ENCODE assay signal across 20 mouse cellular contexts in genomic region chr9:69941556-69941955, GRCm38 (mm10). TPM values are rescaled to one million over a fixed set of nuclear protein-coding genes. Genes with fewer than 3 reads are reported as not detected.
DNase-seq lines count a peak whose midpoint lies in the region; ATAC-seq and TF ChIP-seq lines count a peak whose summit lies in the region.
"Had no signal": no experiment of that assay in that cellular context is flagged by ENCODE, and none has a peak within 500 bp of the region (broad histone marks: within the 10 kb centered on the region; RNA-seq: fewer than 3 reads in every experiment).

No protein-coding gene starts in this region.

- WGBS in forebrain, embryonic 14.5 days, result 73% methylated on average over 6 of the region's 6 CpGs
- 71% methylated on average over 6 of the region's 6 CpGs for WGBS in forebrain, embryonic 15.5 days

- ATAC-seq in forebrain, embryonic 14.5 days, result no peak
- ATAC-seq in forebrain, embryonic 15.5 days (replicated peaks), result no peak
- ATAC-seq: intestine, postnatal 0 days had no signal

- TF ChIP-seq POLR2A in CH12.LX (IDR thresholded peaks at IDR 0.05; ENCODE audit: low read depth, low read length), result no peak

- 0 out of 2 replicates have a peak, but pooled peaks have one; percentile 22 for TF ChIP-seq CTCF in layer of hippocampus, adult 2 months (conservative IDR thresholded peaks at IDR 0.05)
- peak in 1 of 2 experiments; percentile 60; a peak in 2 of 4 replicates for TF ChIP-seq CTCF in CH12.LX (conservative IDR thresholded peaks at IDR 0.05 in 1 of 2, IDR thresholded peaks at IDR 0.05 in 1 of 2; ENCODE audit: low read depth in 2 of 2, low read length in 2 of 2)

- peak; percentile 16 for DNase-seq in forebrain, embryonic 14.5 days (ENCODE audit: low spot score)
- DNase-seq in layer of hippocampus, adult 2 months (ENCODE audit: low spot score in 2 of 2), result no peak
- DNase-seq in layer of hippocampus, postnatal 14 days (ENCODE audit: low spot score in 2 of 2), result no peak
- no peak for DNase-seq in CH12.LX (ENCODE audit: extremely low read depth)
- DNase-seq in hindlimb bud, embryonic 11.5 days (ENCODE audit: extremely low spot score, low read depth, low spot score), result peak; percentile 16
- DNase-seq in right cerebral cortex, postnatal 25 days, result no peak
- DNase-seq: adrenal gland, adult 8-10 months; cerebellum, adult 8-10 months; gastrocnemius, postnatal 36 days; heart, postnatal 36 days; kidney, postnatal 36 days; layer of hippocampus, adult 9-11 months; lung, postnatal 4 days; right cerebral cortex, adult 18-20 months had no signal

- no peak for TF ChIP-seq EP300 in CH12.LX (IDR thresholded peaks at IDR 0.05; ENCODE audit: low read length)

- TF ChIP-seq RAD21 in CH12.LX (IDR thresholded peaks at IDR 0.05; ENCODE audit: low read depth, low read length), result peak; percentile 58

- no peaks in the 10 kb centered on the region for H3K27me3 ChIP-seq in forebrain, embryonic 14.5 days (replicated peaks; ENCODE audit: control insufficient read depth, insufficient read depth, low read length)
- no peaks in the 10 kb centered on the region for H3K27me3 ChIP-seq in forebrain, embryonic 15.5 days
- H3K27me3 ChIP-seq in CH12.LX (replicated peaks), result no peaks in the 10 kb centered on the region
- H3K27me3 ChIP-seq: heart, embryonic 15.5 days; hindbrain, embryonic 15.5 days had no signal

- no peak overlapping the region for H3K4me2 ChIP-seq in forebrain, embryonic 14.5 days (ENCODE audit: low read length)
- H3K4me2 ChIP-seq in forebrain, embryonic 15.5 days (replicated peaks), result no peak overlapping the region
- peak overlapping the region; percentile 23; the same call in 1 of the 2 replicates for H3K4me2 ChIP-seq in CH12.LX (ENCODE audit: insufficient read depth, low read depth, poor library complexity, severe bottlenecking)
- H3K4me2 ChIP-seq: heart, embryonic 15.5 days; hindbrain, embryonic 15.5 days had no signal

- no peaks in the 10 kb centered on the region for H3K79me2 ChIP-seq in CH12.LX (replicated peaks; ENCODE audit: control insufficient read depth, extremely low read depth, insufficient read depth, poor library complexity, severe bottlenecking)

- H3K27ac ChIP-seq in forebrain, embryonic 14.5 days (ENCODE audit: low read depth, low read length), result no peak overlapping the region
- no peak overlapping the region for H3K27ac ChIP-seq in forebrain, embryonic 15.5 days (replicated peaks)
- no peak overlapping the region for H3K27ac ChIP-seq in layer of hippocampus, adult 2 months
- H3K27ac ChIP-seq in CH12.LX (ENCODE audit: insufficient read depth, low read depth), result no peak overlapping the region
- H3K27ac ChIP-seq: embryonic facial prominence, embryonic 10.5 days; heart, embryonic 15.5 days; hindbrain, embryonic 15.5 days had no signal

- H3K9me3 ChIP-seq in forebrain, embryonic 14.5 days (replicated peaks; ENCODE audit: control insufficient read depth, low read length), result no peaks in the 10 kb centered on the region
- no peaks in the 10 kb centered on the region for H3K9me3 ChIP-seq in forebrain, embryonic 15.5 days
- no peaks in the 10 kb centered on the region for H3K9me3 ChIP-seq in CH12.LX (replicated peaks; ENCODE audit: low read length)
- H3K9me3 ChIP-seq: embryonic facial prominence, embryonic 10.5 days; G1E; heart, embryonic 15.5 days; hindbrain, embryonic 15.5 days had no signal

- no peaks in the 10 kb centered on the region for H3K36me3 ChIP-seq in forebrain, embryonic 14.5 days (ENCODE audit: control insufficient read depth, insufficient read depth, low read length)
- H3K36me3 ChIP-seq in forebrain, embryonic 15.5 days, result no peaks in the 10 kb centered on the region
- H3K36me3 ChIP-seq in CH12.LX (replicated peaks in 1 of 2; ENCODE audit: control insufficient read depth in 1 of 2, insufficient read depth in 1 of 2, low read length in 1 of 2), result no peaks in the 10 kb centered on the region
- H3K36me3 ChIP-seq: embryonic facial prominence, embryonic 10.5 days; G1E; heart, embryonic 15.5 days; hindbrain, embryonic 15.5 days had no signal

- in situ Hi-C loops in CH12.LX (cut with MboI; ENCODE audit: low pct_ligation_motif_present, low pct_unique_long_range_greater_than_20kb, low sequenced_read_pairs), result no loop called here

- H3K9ac ChIP-seq in forebrain, embryonic 14.5 days (ENCODE audit: low read length), result no peak overlapping the region
- H3K9ac ChIP-seq in forebrain, embryonic 15.5 days (replicated peaks), result no peak overlapping the region
- H3K9ac ChIP-seq in CH12.LX (ENCODE audit: insufficient read depth, low read depth), result no peak overlapping the region
- H3K9ac ChIP-seq: heart, embryonic 15.5 days; hindbrain, embryonic 15.5 days had no signal

- H3K4me3 ChIP-seq in forebrain, embryonic 14.5 days (ENCODE audit: low read depth, low read length), result no peak overlapping the region
- H3K4me3 ChIP-seq in forebrain, embryonic 15.5 days, result no peak overlapping the region
- H3K4me3 ChIP-seq in layer of hippocampus, adult 2 months, result no peak overlapping the region
- H3K4me3 ChIP-seq in CH12.LX (replicated peaks in 1 of 3; ENCODE audit: low read depth in 2 of 3, low read length in 2 of 3, poor library complexity in 1 of 3), result no peak overlapping the region
- H3K4me3 ChIP-seq: embryonic facial prominence, embryonic 10.5 days; heart, embryonic 15.5 days; hindbrain, embryonic 15.5 days had no signal

- dilution Hi-C loops in CH12.LX (cut with MboI; ENCODE audit: extremely low pct_ligation_motif_present, extremely low pct_unique_long_range_greater_than_20kb, low sequenced_read_pairs), result no loop called here

- H3K4me1 ChIP-seq in forebrain, embryonic 14.5 days (ENCODE audit: control insufficient read depth, insufficient read depth, low read length), result no peaks in the 10 kb centered on the region
- H3K4me1 ChIP-seq in forebrain, embryonic 15.5 days, result no peaks in the 10 kb centered on the region
- peaks cover 16 to 45% of the 10 kb centered on the region in 2 experiments for H3K4me1 ChIP-seq in CH12.LX (ENCODE audit: control insufficient read depth in 1 of 2, insufficient read depth in 2 of 2)
- H3K4me1 ChIP-seq: embryonic facial prominence, embryonic 10.5 days; heart, embryonic 15.5 days; hindbrain, embryonic 15.5 days had no signal

TF ChIP-seq in CH12.LX, 34 proteins besides CTCF, POLR2A, EP300 and RAD21:
- TF ChIP-seq SMC3 (IDR thresholded peaks at IDR 0.05; ENCODE audit: low read depth, low read length), result peak; percentile 36
- no peak for TF ChIP-seq E2F4 (IDR thresholded peaks at IDR 0.05; ENCODE audit: insufficient replicate concordance, low read depth, low read length)

RNA-seq across cellular contexts. Expression of gene Bnip2, which starts 47.7 kb away (rescaled TPM):
- 115 and 116 TPM in 2 replicates for polyA plus RNA-seq in forebrain, embryonic 14.5 days (2014; fragmentation: Nextera tagmentation; extraction: Ambion mirVana)
- 104 and 105 TPM in 2 replicates for polyA plus RNA-seq in forebrain, embryonic 15.5 days (2015; fragmentation: Nextera tagmentation; extraction: Ambion mirVana)
- 10 to 100 TPM; 36.1 to 41.4 TPM for total RNA-seq in layer of hippocampus, adult 2 months (2021)
- 10 to 100 TPM; 31.9 to 43.6 TPM for total RNA-seq in layer of hippocampus, postnatal 14 days (2021)
- total RNA-seq in CH12.LX (2012; rRNA removed) (54.3 and 67.5 TPM in 2 replicates), CH12.LX (2014; rRNA removed) (104 and 117 TPM in 2 replicates)
- 88.1 and 89.7 TPM in 2 replicates for polyA plus RNA-seq in CH12.LX (2012; ENCODE audit: insufficient read length, low read depth)

Comparison
In these comparisons a context has a peak if more than half of its experiments do, and no peak if none do; other contexts are left out.
1. DNase-seq: peak in forebrain, embryonic 14.5 days (single experiment) and hindlimb bud, embryonic 11.5 days (single experiment); none in layer of hippocampus, adult 2 months (0 of 2), layer of hippocampus, postnatal 14 days (0 of 2), CH12.LX (single experiment) and right cerebral cortex, postnatal 25 days (single experiment).